Mouse (Mus musculus) MEL (cell line): ENCODE measurements around the gene Tshz2. TPM values are rescaled to one million over a fixed set of nuclear protein-coding genes. Genes with fewer than 3 reads are reported as not detected.

Experiments used
- DNase-seq: peaks from one replicate; pipeline ENCODE4 v3.0.0; 2011; ENCODE audit warnings: low read depth, low spot score
- H3K27ac ChIP-seq: 2 replicates; pipeline ENCODE4 v1.5.1; 2012; ENCODE audit warnings: low read depth, mild to moderate bottlenecking, control low read depth, low read length, moderate library complexity; ENCODE audit not compliant: control insufficient read depth
- H3K27me3 ChIP-seq, 2 experiments: fragments of 150-350 bp in 1 of 2; sonication (generic) in 1 of 2; 2 replicates each; pipeline ENCODE4 v1.6.1; 2012; ENCODE audit warnings: low read length in 2 of 2, mild to moderate bottlenecking in 2 of 2, improper control_type of control experiment in 1 of 2, moderate library complexity in 1 of 2; ENCODE audit not compliant: insufficient read depth in 2 of 2, control insufficient read depth in 1 of 2
- H3K36me3 ChIP-seq, 2 experiments: 2 replicates each; pipeline ENCODE4 v1.6.1; 2012 to 2014; ENCODE audit warnings: low read length in 2 of 2, improper control_type of control experiment in 1 of 2, inconsistent platforms in 1 of 2, mild to moderate bottlenecking in 1 of 2; ENCODE audit not compliant: insufficient read depth in 2 of 2, control insufficient read depth in 1 of 2
- H3K4me1 ChIP-seq, 2 experiments: fragments of 150-350 bp in 1 of 2; sonication (generic) in 1 of 2; 2 replicates each; pipeline ENCODE4 v1.6.1; 2012; ENCODE audit warnings: low read length in 2 of 2, improper control_type of control experiment in 1 of 2, mild to moderate bottlenecking in 1 of 2; ENCODE audit not compliant: insufficient read depth in 2 of 2, control insufficient read depth in 1 of 2
- H3K4me3 ChIP-seq, 2 experiments: fragments of 150-350 bp in 1 of 2; sonication (generic) in 1 of 2; 2 replicates each; pipeline ENCODE4 v1.5.1; 2012; ENCODE audit warnings: low read depth in 2 of 2, low read length in 2 of 2, mild to moderate bottlenecking in 2 of 2, moderate library complexity in 2 of 2, control low read depth in 1 of 2, improper control_type of control experiment in 1 of 2; ENCODE audit not compliant: control insufficient read depth in 1 of 2, insufficient read depth in 1 of 2
- H3K79me2 ChIP-seq: 2 replicates; pipeline ENCODE4 v1.6.1; 2012; ENCODE audit warnings: mild to moderate bottlenecking, low read length, moderate library complexity; ENCODE audit not compliant: control insufficient read depth, poor library complexity, insufficient read depth
- H3K9ac ChIP-seq: 2 replicates; pipeline ENCODE4 v1.6.1; 2012; ENCODE audit warnings: low read depth, mild to moderate bottlenecking, control low read depth, low read length, moderate library complexity; ENCODE audit not compliant: control insufficient read depth, poor library complexity, severe bottlenecking
- H3K9me3 ChIP-seq: fragments of 150-350 bp; sonication (generic); replicated peaks from 2 replicates; pipeline ENCODE4 v1.6.1; 2012; ENCODE audit warnings: mild to moderate bottlenecking, low read length, improper control_type of control experiment, moderate library complexity; ENCODE audit not compliant: insufficient read depth
- CHD1 ChIP-seq: IDR thresholded peaks from 2 replicates; pipeline ENCODE4 v1.6.1; 2012; ENCODE audit warnings: low read depth, mild to moderate bottlenecking, inconsistent platforms, low read length, improper control_type of control experiment
- E2F4 ChIP-seq: IDR thresholded peaks from 2 replicates; pipeline ENCODE4 v1.6.1; 2011; ENCODE audit warnings: low read depth, low read length, improper control_type of control experiment, borderline replicate concordance
- EP300 ChIP-seq, 2 experiments: IDR thresholded peaks; 2 replicates each; pipeline ENCODE4 v1.6.1; 2011; ENCODE audit warnings: improper control_type of control experiment in 2 of 2, low read length in 2 of 2, low read depth in 1 of 2, mild to moderate bottlenecking in 1 of 2
- GABPA ChIP-seq: IDR thresholded peaks from 2 replicates; pipeline ENCODE4 v1.6.1; 2012; ENCODE audit warnings: low read depth, mild to moderate bottlenecking, inconsistent platforms, low read length, improper control_type of control experiment, moderate library complexity
- GATA1 ChIP-seq: IDR thresholded peaks from 2 replicates; pipeline ENCODE4 v1.6.1; 2011; ENCODE audit warnings: low read depth, low read length, improper control_type of control experiment
- KAT2A ChIP-seq: conservative IDR thresholded peaks from 2 replicates; pipeline ENCODE4 v1.6.1; 2012; ENCODE audit warnings: low read depth, low read length, improper control_type of control experiment, inconsistent platforms
- MAX ChIP-seq: IDR thresholded peaks from 2 replicates; pipeline ENCODE4 v1.6.1; 2011; ENCODE audit warnings: low read length, improper control_type of control experiment
- MEF2A ChIP-seq: IDR thresholded peaks from 2 replicates; pipeline ENCODE4 v1.6.1; 2014; ENCODE audit warnings: low read depth, mild to moderate bottlenecking, inconsistent platforms, low read length, improper control_type of control experiment; ENCODE audit not compliant: poor library complexity, insufficient replicate concordance, severe bottlenecking; ENCODE audit errors: extremely low read depth
- MXI1 ChIP-seq: IDR thresholded peaks from 2 replicates; pipeline ENCODE4 v1.6.1; 2011; ENCODE audit warnings: mild to moderate bottlenecking, low read depth, low read length, improper control_type of control experiment
- MYB ChIP-seq: IDR thresholded peaks from 2 replicates; pipeline ENCODE4 v1.6.1; 2011; ENCODE audit warnings: mild to moderate bottlenecking, low read depth, low read length, improper control_type of control experiment
- MYC ChIP-seq: IDR thresholded peaks from 2 replicates; pipeline ENCODE4 v1.6.1; 2011; ENCODE audit warnings: low read depth, mild to moderate bottlenecking, low read length, improper control_type of control experiment, moderate library complexity
- POLR2A ChIP-seq, 2 experiments: IDR thresholded peaks; 2 replicates each; pipeline ENCODE4 v1.6.1; 2011 to 2012; ENCODE audit warnings: low read length in 2 of 2, mild to moderate bottlenecking in 2 of 2, control low read depth in 1 of 2, improper control_type of control experiment in 1 of 2, low read depth in 1 of 2, moderate library complexity in 1 of 2; ENCODE audit not compliant: control insufficient read depth in 1 of 2, insufficient read depth in 1 of 2, poor library complexity in 1 of 2
- POLR2AphosphoS2 ChIP-seq: IDR thresholded peaks from 2 replicates; pipeline ENCODE4 v1.6.1; 2011; ENCODE audit warnings: low read length, improper control_type of control experiment
- POLR2AphosphoS5 ChIP-seq: IDR thresholded peaks from 2 replicates; pipeline ENCODE4 v1.6.1; 2012; ENCODE audit warnings: low read depth, borderline replicate concordance, mild to moderate bottlenecking, inconsistent platforms, low read length, moderate library complexity, mixed read lengths
- RCOR1 ChIP-seq: IDR thresholded peaks from 2 replicates; pipeline ENCODE4 v1.6.1; 2012; ENCODE audit warnings: low read depth, mild to moderate bottlenecking, inconsistent platforms, low read length, improper control_type of control experiment
- SMC3 ChIP-seq: IDR thresholded peaks from 2 replicates; pipeline ENCODE4 v1.6.1; 2011; ENCODE audit warnings: low read depth, low read length, improper control_type of control experiment
- TCF12 ChIP-seq: IDR thresholded peaks from 2 replicates; pipeline ENCODE4 v1.6.1; 2014; ENCODE audit warnings: low read depth, mild to moderate bottlenecking, inconsistent platforms, low read length, improper control_type of control experiment, moderate library complexity
- USF1 ChIP-seq: IDR thresholded peaks from 2 replicates; pipeline ENCODE4 v1.6.1; 2014; ENCODE audit warnings: low read depth, mild to moderate bottlenecking, inconsistent platforms, low read length, improper control_type of control experiment, moderate library complexity
- ZC3H11A ChIP-seq: IDR thresholded peaks from 2 replicates; pipeline ENCODE4 v1.6.1; 2012; ENCODE audit warnings: low read depth, mild to moderate bottlenecking, inconsistent platforms, low read length, improper control_type of control experiment
- ZMIZ1 ChIP-seq: IDR thresholded peaks from 2 replicates; pipeline ENCODE4 v1.6.1; 2012; ENCODE audit warnings: low read depth, mild to moderate bottlenecking, inconsistent platforms, low read length, improper control_type of control experiment, moderate library complexity
- polyA plus RNA-seq, 2 experiments: library from polyadenylated mRNA; stranded (reverse) in 1 of 2; unstranded in 1 of 2; fragments of >175 nt in 1 of 2; fragments of >200 nt in 1 of 2; gene quantifications; 2 replicates each; pipeline versions ENCODE4 v1.2.1 to v1.2.4; 2012; ENCODE audit warnings: low replicate concordance in 2 of 2, low read depth in 1 of 2; ENCODE audit not compliant: insufficient read length in 2 of 2, insufficient read depth in 1 of 2, missing spikeins in 1 of 2
- total RNA-seq: library from RNA; depleted of rRNA; stranded (reverse); fragments of 300-350 nt; gene quantifications from 2 replicates; pipeline ENCODE4 v1.2.3, GENCODE M21; 2012

Tshz2 gene
- total and polyA plus RNA-seq, 3 experiments, result not detected

DNA sequence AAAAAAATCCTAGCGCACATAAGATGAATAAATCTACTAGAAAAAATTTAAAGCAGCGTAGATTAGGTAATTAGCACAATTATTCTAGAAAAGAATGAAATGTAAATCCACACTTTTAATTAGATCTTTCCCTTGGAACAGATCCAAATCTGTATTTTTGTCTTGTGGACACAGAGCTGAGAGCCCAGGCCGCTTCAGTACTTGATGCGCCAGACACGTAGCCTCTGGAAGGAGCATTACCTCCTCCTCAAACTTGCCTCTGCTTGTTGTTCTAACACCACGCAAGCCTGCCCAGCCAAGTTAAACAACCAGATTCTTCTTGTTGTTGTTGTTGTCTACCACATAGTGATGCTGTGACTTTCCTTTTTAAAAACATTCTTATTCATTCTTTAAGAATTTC lies 310.9 kb downstream of the Tshz2 start:
- H3K4me1 ChIP-seq, result no peaks in the 10 kb centered on the region
- DNase-seq, result no peak
- H3K27me3 ChIP-seq, result no peaks in the 10 kb centered on the region
- H3K27ac ChIP-seq, result no peak overlapping the region
- H3K9ac ChIP-seq, result no peak overlapping the region
- no peaks in the 10 kb centered on the region for H3K36me3 ChIP-seq
- no peaks in the 10 kb centered on the region for H3K9me3 ChIP-seq
- H3K79me2 ChIP-seq, result no peaks in the 10 kb centered on the region
- H3K4me3 ChIP-seq, result no peak overlapping the region
- TF ChIP-seq EP300 (IDR thresholded peaks at IDR 0.05; ENCODE audit: low read depth in 1 of 2, low read length in 2 of 2) (no peak), POLR2A (IDR thresholded peaks at IDR 0.05; ENCODE audit: control insufficient read depth in 1 of 2, insufficient read depth in 1 of 2, low read depth in 1 of 2, low read length in 2 of 2, poor library complexity in 1 of 2) (no peak), TCF12 (no peak), USF1 (no peak), GATA1 (no peak), MAX (no peak), CHD1 (no peak)

DNA sequence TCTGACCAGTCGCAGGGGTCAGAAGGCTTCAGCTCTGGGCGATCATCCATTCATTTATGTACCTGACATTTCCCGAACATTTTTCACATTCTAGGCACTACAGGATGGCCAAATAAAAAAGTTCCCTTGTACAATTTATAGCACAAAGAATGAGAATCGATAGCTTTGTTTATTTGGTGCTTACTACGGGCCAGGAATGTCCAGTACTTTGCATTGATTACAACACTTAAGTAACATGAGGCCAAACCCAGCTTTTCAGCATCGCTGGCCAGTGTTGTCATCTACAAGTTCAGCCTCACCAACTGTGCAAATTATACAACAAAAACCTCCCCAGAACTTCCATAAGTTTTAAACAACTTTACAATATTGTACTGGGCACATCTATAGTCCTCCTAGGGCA lies 315.3 kb downstream of the Tshz2 start:
- Histone ChIP-seq H3K4me1 (no peaks in the 10 kb centered on the region), H3K27me3 (no peaks in the 10 kb centered on the region), H3K27ac (no peak overlapping the region), H3K79me2 (no peaks in the 10 kb centered on the region), H3K4me3 (no peak overlapping the region), H3K9ac (no peak overlapping the region), H3K9me3 (no peaks in the 10 kb centered on the region), H3K36me3 (no peaks in the 10 kb centered on the region)
- no peak for DNase-seq
- TF ChIP-seq MYC (no peak), GABPA (no peak), KAT2A (no peak), SMC3 (no peak), MXI1 (no peak), USF1 (no peak), EP300 (IDR thresholded peaks at IDR 0.05; ENCODE audit: low read depth in 1 of 2, low read length in 2 of 2) (no peak), E2F4 (no peak), POLR2AphosphoS5 (no peak), ZMIZ1 (no peak), RCOR1 (no peak)

DNA sequence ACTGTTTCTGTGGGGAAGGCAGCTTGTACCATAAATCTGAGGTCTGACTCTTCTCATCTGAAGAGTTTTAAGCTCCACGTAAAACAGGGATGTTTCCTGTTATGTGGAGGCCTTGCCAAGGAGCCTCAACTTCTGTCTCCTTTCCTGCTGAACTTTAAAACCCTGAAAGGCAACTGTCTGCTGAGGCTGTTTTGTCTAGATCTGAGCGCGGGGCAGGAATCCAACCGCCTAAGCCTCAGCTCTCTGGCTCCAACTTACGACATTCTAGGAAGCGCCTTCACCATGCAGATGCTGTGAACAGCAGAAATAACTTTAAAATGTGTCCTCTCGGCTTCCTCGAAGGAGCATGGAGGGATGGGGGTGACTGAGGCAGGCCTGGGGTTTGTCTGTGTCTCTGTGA lies 318.2 kb downstream of the Tshz2 start:
- H3K4me1 ChIP-seq, result no peaks in the 10 kb centered on the region
- DNase-seq, result no peak

More for the DNA sequence above, 318.2 kb downstream of the Tshz2 start:
- no peaks in the 10 kb centered on the region for H3K27me3 ChIP-seq
- H3K9me3 ChIP-seq, result no peaks in the 10 kb centered on the region
- H3K36me3 ChIP-seq, result no peaks in the 10 kb centered on the region
- no peaks in the 10 kb centered on the region for H3K79me2 ChIP-seq
- no peak overlapping the region for H3K27ac ChIP-seq
- no peak for TF ChIP-seq SMC3
- TF ChIP-seq MYB, result no peak
- TF ChIP-seq MYC, result no peak
- no peak for TF ChIP-seq MEF2A
- no peak for TF ChIP-seq ZC3H11A
- no peak for TF ChIP-seq POLR2AphosphoS2
- TF ChIP-seq ZMIZ1, result no peak
- H3K4me3 ChIP-seq, result no peak overlapping the region
- no peak overlapping the region for H3K9ac ChIP-seq
